In genomic region chr4:149990212-149990953, GRCm38 (mm10) we compare ENCODE assay signal across 8 mouse cellular contexts. TPM values are rescaled to one million over a fixed set of nuclear protein-coding genes. Genes with fewer than 3 reads are reported as not detected.
DNase-seq lines count a peak whose midpoint lies in the region; ATAC-seq and TF ChIP-seq lines count a peak whose summit lies in the region.
"Had no signal": no experiment of that assay in that cellular context is flagged by ENCODE, and none has a peak within 500 bp of the region (broad histone marks: within the 10 kb centered on the region; RNA-seq: fewer than 3 reads in every experiment).

No protein-coding gene starts in this region.

- H3K4me2 ChIP-seq in forebrain, embryonic 11.5 days (ENCODE audit: low read depth, low read length, severe bottlenecking): no peak overlapping the region
- peak overlapping the region; percentile 28; the same call in 1 of the 2 replicates for H3K4me2 ChIP-seq in limb, embryonic 11.5 days (ENCODE audit: low read depth, severe bottlenecking)

- H3K27me3 ChIP-seq in MEL (ENCODE audit: control insufficient read depth in 1 of 2, insufficient read depth in 2 of 2, low read length in 2 of 2): no peaks in the 10 kb centered on the region
- no peaks in the 10 kb centered on the region; the same call in none of the 2 replicates for H3K27me3 ChIP-seq in forebrain, embryonic 11.5 days (ENCODE audit: control insufficient read depth, insufficient read depth, low read length)
- no peaks in the 10 kb centered on the region for H3K27me3 ChIP-seq in limb, embryonic 11.5 days (ENCODE audit: control insufficient read depth, insufficient read depth, low read length)

- no peak for TF ChIP-seq EP300 in MEL (IDR thresholded peaks at IDR 0.05; ENCODE audit: low read depth in 1 of 2, low read length in 2 of 2)

- H3K4me3 ChIP-seq in MEL (ENCODE audit: control insufficient read depth in 1 of 2, insufficient read depth in 1 of 2, low read depth in 2 of 2, low read length in 2 of 2): no peak overlapping the region
- H3K4me3 ChIP-seq in bone marrow, adult 2 months (replicated peaks; ENCODE audit: control insufficient read depth, low read depth, low read length): no peak overlapping the region
- no peak overlapping the region for H3K4me3 ChIP-seq in forebrain, embryonic 11.5 days (ENCODE audit: low read depth, low read length)
- H3K4me3 ChIP-seq in limb, embryonic 11.5 days (ENCODE audit: low read depth, low read length): no peak overlapping the region

- TF ChIP-seq RAD21 in MEL (IDR thresholded peaks at IDR 0.05; ENCODE audit: low read depth, low read length): no peak

- TF ChIP-seq POLR2A in MEL (IDR thresholded peaks at IDR 0.05; ENCODE audit: control insufficient read depth in 1 of 2, insufficient read depth in 1 of 2, low read depth in 1 of 2, low read length in 2 of 2, poor library complexity in 1 of 2): no peak
- TF ChIP-seq POLR2A in bone marrow, adult 2 months (IDR thresholded peaks at IDR 0.05; ENCODE audit: borderline replicate concordance, control insufficient read depth, low read depth, low read length): no peak

- WGBS in bone marrow, adult 2 months: 27% methylated on average over 8 of the region's 8 CpGs
- 7% methylated on average over 8 of the region's 8 CpGs for WGBS in forebrain, embryonic 11.5 days
- 10% methylated on average over 8 of the region's 8 CpGs for WGBS in limb, embryonic 11.5 days

- H3K9ac ChIP-seq in MEL (ENCODE audit: control insufficient read depth, low read depth, low read length, poor library complexity, severe bottlenecking): peak overlapping the region; percentile 0; the same call in 1 of the 2 replicates
- peak overlapping the region; percentile 32 for H3K9ac ChIP-seq in forebrain, embryonic 11.5 days (ENCODE audit: low read length)
- peak overlapping the region; percentile 47 for H3K9ac ChIP-seq in limb, embryonic 11.5 days (ENCODE audit: low read length)

- H3K9me3 ChIP-seq in MEL (replicated peaks; ENCODE audit: insufficient read depth, low read length): no peaks in the 10 kb centered on the region
- no peaks in the 10 kb centered on the region for H3K9me3 ChIP-seq in forebrain, embryonic 11.5 days (ENCODE audit: control insufficient read depth, low read length)
- no peaks in the 10 kb centered on the region for H3K9me3 ChIP-seq in limb, embryonic 11.5 days (ENCODE audit: control insufficient read depth, low read length)

- intact Hi-C loops in heart, postnatal 25 days (cut with DNase I): loop anchor here (2.0 kb wide), 1 partner anchor 18 kb away; the partner anchor contains the start of gene H6pd

- DNase-seq in MEL (ENCODE audit: low read depth, low spot score): no peak
- peak; percentile 58 for DNase-seq in forebrain, embryonic 11.5 days (ENCODE audit: low spot score)
- peak; percentile 48 for DNase-seq in heart, postnatal 25 days (ENCODE audit: low spot score)
- peak; percentile 59 for DNase-seq in limb, embryonic 11.5 days (ENCODE audit: low spot score)
- DNase-seq in retina, postnatal 7 days (ENCODE audit: low read depth, low spot score): peak; percentile 57

- H3K4me1 ChIP-seq in MEL (ENCODE audit: control insufficient read depth in 1 of 2, insufficient read depth in 2 of 2, low read length in 2 of 2): peaks cover 2 to 20% of the 10 kb centered on the region in 2 experiments
- H3K4me1 ChIP-seq in bone marrow, adult 2 months (ENCODE audit: control insufficient read depth, insufficient read depth, low read length): no peaks in the 10 kb centered on the region; the same call in 1 of the 2 replicates
- peaks cover 15% of the 10 kb centered on the region for H3K4me1 ChIP-seq in forebrain, embryonic 11.5 days (replicated peaks; ENCODE audit: control insufficient read depth, insufficient read depth, low read length)
- H3K4me1 ChIP-seq in limb, embryonic 11.5 days (ENCODE audit: control insufficient read depth, insufficient read depth, low read length): peaks cover 16% of the 10 kb centered on the region

- peaks cover 0 to 16% of the 10 kb centered on the region in 2 experiments; a peak in 2 of 4 replicates for H3K36me3 ChIP-seq in MEL (ENCODE audit: control insufficient read depth in 1 of 2, insufficient read depth in 2 of 2, low read length in 2 of 2)
- no peaks in the 10 kb centered on the region for H3K36me3 ChIP-seq in forebrain, embryonic 11.5 days (ENCODE audit: control insufficient read depth, insufficient read depth, low read length)
- H3K36me3 ChIP-seq in limb, embryonic 11.5 days (ENCODE audit: control insufficient read depth, insufficient read depth, low read length): no peaks in the 10 kb centered on the region; the same call in 1 of the 2 replicates

- TF ChIP-seq CTCF in MEL (IDR thresholded peaks at IDR 0.05 in 2 of 3, conservative IDR thresholded peaks at IDR 0.05 in 1 of 3; ENCODE audit: control insufficient read depth in 1 of 3, insufficient read depth in 1 of 3, low read depth in 2 of 3, low read length in 3 of 3, poor library complexity in 1 of 3, severe bottlenecking in 1 of 3): no peak
- no peak for TF ChIP-seq CTCF in bone marrow, adult 2 months (IDR thresholded peaks at IDR 0.05; ENCODE audit: control insufficient read depth, insufficient read depth, low read length)

- no peak overlapping the region for H3K27ac ChIP-seq in MEL (ENCODE audit: control insufficient read depth, low read depth, low read length)
- H3K27ac ChIP-seq in bone marrow, adult 2 months (ENCODE audit: control insufficient read depth, insufficient read depth, low read depth, low read length, poor library complexity): peak overlapping the region; percentile 3; the same call in 1 of the 2 replicates
- H3K27ac ChIP-seq in forebrain, embryonic 11.5 days (ENCODE audit: low read depth, low read length): no peak overlapping the region
- H3K27ac ChIP-seq in limb, embryonic 11.5 days (replicated peaks; ENCODE audit: low read depth, low read length): peak overlapping the region; percentile 47; the same call in 1 of the 2 replicates

- H3K79me2 ChIP-seq in MEL (ENCODE audit: control insufficient read depth, insufficient read depth, low read length, poor library complexity): no peaks in the 10 kb centered on the region

- ATAC-seq in forebrain, embryonic 11.5 days (replicated peaks; ENCODE audit: low FRiP score): peak; percentile 51
- peak; percentile 28; the same call in 1 of the 2 replicates for ATAC-seq in limb, embryonic 11.5 days (ENCODE audit: insufficient number of reproducible peaks, low FRiP score, low TSS enrichment, low read depth)
- ATAC-seq in megakaryocyte progenitor cell, adult 5-6 weeks (replicated peaks; ENCODE audit: poor library complexity): no peak

TF ChIP-seq in MEL, 35 proteins besides CTCF, POLR2A, EP300 and RAD21:
- no peak for TF ChIP-seq KAT2A (conservative IDR thresholded peaks at IDR 0.05; ENCODE audit: low read depth, low read length)
- TF ChIP-seq TAL1 (IDR thresholded peaks at IDR 0.05; ENCODE audit: low read length): no peak
- 0 out of 2 replicates have a peak, but pooled peaks have one; percentile 17 for TF ChIP-seq NRF1 (IDR thresholded peaks at IDR 0.05; ENCODE audit: insufficient read depth, low read depth, low read length, poor library complexity, severe bottlenecking)
- no peak for TF ChIP-seq GATA1 (IDR thresholded peaks at IDR 0.05; ENCODE audit: low read depth, low read length)
- no peak for TF ChIP-seq ZNF384 (IDR thresholded peaks at IDR 0.05; ENCODE audit: low read depth, low read length)
- TF ChIP-seq USF1 (IDR thresholded peaks at IDR 0.05; ENCODE audit: low read depth, low read length): 0 out of 2 replicates have a peak, but pooled peaks have one; percentile 25
TF ChIP-seq in MEL: peak in this region for 2.

RNA-seq across cellular contexts. Expression of gene H6pd, which starts 18.4 kb away (rescaled TPM):
- total RNA-seq in MEL (2012; rRNA removed): 6.9 and 7.8 TPM in 2 replicates
- 10 to 100 TPM in 1 of 2 experiments, not detected in 1; 10.8 TPM for polyA plus RNA-seq in MEL (2012; ENCODE audit: insufficient read depth in 1 of 2, insufficient read length in 2 of 2, low read depth in 1 of 2, low replicate concordance in 2 of 2, missing spikeins in 1 of 2)
- polyA plus RNA-seq in bone marrow, adult 2 months (2011; ENCODE audit: insufficient read depth, insufficient read length, low replicate concordance, missing spikeins): 1.4 and 7.2 TPM in 2 replicates
- polyA plus RNA-seq in forebrain, embryonic 11.5 days (2014; fragmentation: Nextera tagmentation; extraction: Ambion mirVana): 2.1 and 2.5 TPM in 2 replicates
- 10 to 100 TPM; 39.8 to 45.4 TPM for total RNA-seq in heart, postnatal 25 days (2021)
- 3.5 and 3.9 TPM in 2 replicates for polyA plus RNA-seq in limb, embryonic 11.5 days (2014; fragmentation: Nextera tagmentation; extraction: Ambion mirVana)
- total RNA-seq in megakaryocyte progenitor cell, adult 5-6 weeks (2015): 14.6 and 15.5 TPM in 2 replicates
- total RNA-seq in megakaryocyte progenitor cell, adult 5-6 weeks (2017): 24.9 and 27.9 TPM in 2 replicates

RNA-seq across cellular contexts. Expression of gene Spsb1, which starts 35.5 kb away (rescaled TPM):
- 0.12 TPM in 1 of 2 replicates, not detected in the other for total RNA-seq in MEL (2012; rRNA removed)
- under 1 TPM in 1 of 2 experiments, not detected in 1; 0.25 TPM for polyA plus RNA-seq in MEL (2012; ENCODE audit: insufficient read depth in 1 of 2, insufficient read length in 2 of 2, low read depth in 1 of 2, low replicate concordance in 2 of 2, missing spikeins in 1 of 2)
- 1.8 and 3.9 TPM in 2 replicates for polyA plus RNA-seq in bone marrow, adult 2 months (2011; ENCODE audit: insufficient read depth, insufficient read length, low replicate concordance, missing spikeins)
- polyA plus RNA-seq in forebrain, embryonic 11.5 days (2014; fragmentation: Nextera tagmentation; extraction: Ambion mirVana): 7.5 and 7.8 TPM in 2 replicates
- total RNA-seq in heart, postnatal 25 days (2021): 10 to 100 TPM; 32.6 to 36.7 TPM
- 12.8 and 16.4 TPM in 2 replicates for polyA plus RNA-seq in limb, embryonic 11.5 days (2014; fragmentation: Nextera tagmentation; extraction: Ambion mirVana)
- total RNA-seq in megakaryocyte progenitor cell, adult 5-6 weeks (2015): 0.05 and 0.27 TPM in 2 replicates
- total RNA-seq in megakaryocyte progenitor cell, adult 5-6 weeks (2017): 0.41 TPM in 1 of 2 replicates, not detected in the other
- total RNA-seq: common myeloid progenitor, adult 5-6 weeks had no signal

Comparison
In these comparisons a context has a peak if more than half of its experiments do, and no peak if none do; other contexts are left out.
1. H3K27ac ChIP-seq: peak in bone marrow, adult 2 months (single experiment) and limb, embryonic 11.5 days (single experiment); none in MEL (single experiment) and forebrain, embryonic 11.5 days (single experiment).
2. Peak in every context shown above with its lines, with median percentiles within 50 percentile points of each other: H3K9ac ChIP-seq.